9 mouse cellular contexts compared by ENCODE assay signal in genomic region chr14:39317424-39318110, GRCm38 (mm10).
DNase-seq lines count a peak whose midpoint lies in the region; ATAC-seq lines count a peak whose summit lies in the region.
"Had no signal": no experiment of that assay in that cellular context is flagged by ENCODE, and none has a peak within 500 bp of the region (broad histone marks: within the 10 kb centered on the region; RNA-seq: fewer than 3 reads in every experiment).

No protein-coding gene starts in this region.

- H3K4me2 ChIP-seq in midbrain, embryonic 13.5 days (replicated peaks) = no peak overlapping the region
- H3K4me2 ChIP-seq in midbrain, embryonic 11.5 days = no peak overlapping the region
- no peak overlapping the region for H3K4me2 ChIP-seq in forebrain, embryonic 16.5 days (ENCODE audit: low read length)
- H3K4me2 ChIP-seq in stomach, embryonic 16.5 days (ENCODE audit: low read depth, low read length) = no peak overlapping the region

- H3K4me1 ChIP-seq in midbrain, embryonic 13.5 days (replicated peaks) = no peaks in the 10 kb centered on the region
- H3K4me1 ChIP-seq in midbrain, embryonic 11.5 days (ENCODE audit: control insufficient read depth, insufficient read depth, low read length) = no peaks in the 10 kb centered on the region
- peaks cover 6% of the 10 kb centered on the region for H3K4me1 ChIP-seq in forebrain, embryonic 16.5 days (replicated peaks; ENCODE audit: control insufficient read depth, insufficient read depth, low read length)
- no peaks in the 10 kb centered on the region for H3K4me1 ChIP-seq in stomach, embryonic 16.5 days (ENCODE audit: control insufficient read depth, insufficient read depth, low read length)

- no peak for DNase-seq in midbrain, embryonic 11.5 days (ENCODE audit: low spot score, missing footprints)
- peak; percentile 9 to 38 for DNase-seq in left cerebral cortex, adult 8-10 months (ENCODE audit: low spot score in 2 of 2)
- DNase-seq in heart, adult 9 months (ENCODE audit: low spot score in 2 of 2) = no peak
- DNase-seq in heart, postnatal 4 days = no peak
- DNase-seq: liver, postnatal 0 days had no signal

- WGBS in midbrain, embryonic 13.5 days = 72% methylated on average over 4 of the region's 4 CpGs
- WGBS in midbrain, embryonic 11.5 days = 87% methylated on average over 4 of the region's 4 CpGs
- 23% methylated on average over 4 of the region's 4 CpGs for WGBS in forebrain, embryonic 16.5 days
- 60% methylated on average over 4 of the region's 4 CpGs for WGBS in stomach, embryonic 16.5 days

- H3K4me3 ChIP-seq in midbrain, embryonic 13.5 days (replicated peaks) = no peak overlapping the region
- H3K4me3 ChIP-seq in midbrain, embryonic 11.5 days (ENCODE audit: low read depth, low read length) = no peak overlapping the region
- no peak overlapping the region for H3K4me3 ChIP-seq in forebrain, embryonic 16.5 days (replicated peaks; ENCODE audit: low read length)
- H3K4me3 ChIP-seq in stomach, embryonic 16.5 days (replicated peaks; ENCODE audit: low read length) = no peak overlapping the region

- H3K9me3 ChIP-seq in midbrain, embryonic 13.5 days = no peaks in the 10 kb centered on the region
- no peaks in the 10 kb centered on the region for H3K9me3 ChIP-seq in midbrain, embryonic 11.5 days (ENCODE audit: control insufficient read depth, low read length)
- no peaks in the 10 kb centered on the region for H3K9me3 ChIP-seq in forebrain, embryonic 16.5 days (ENCODE audit: control insufficient read depth, low read length)
- no peaks in the 10 kb centered on the region for H3K9me3 ChIP-seq in stomach, embryonic 16.5 days (replicated peaks; ENCODE audit: control insufficient read depth, low read length)

- H3K36me3 ChIP-seq in midbrain, embryonic 13.5 days = no peaks in the 10 kb centered on the region
- H3K36me3 ChIP-seq in midbrain, embryonic 11.5 days (ENCODE audit: control insufficient read depth, insufficient read depth, low read length) = no peaks in the 10 kb centered on the region
- H3K36me3 ChIP-seq in forebrain, embryonic 16.5 days (ENCODE audit: control insufficient read depth, insufficient read depth) = no peaks in the 10 kb centered on the region
- no peaks in the 10 kb centered on the region for H3K36me3 ChIP-seq in stomach, embryonic 16.5 days (ENCODE audit: control insufficient read depth, insufficient read depth, low read length)

- H3K27me3 ChIP-seq in midbrain, embryonic 13.5 days = no peaks in the 10 kb centered on the region
- no peaks in the 10 kb centered on the region for H3K27me3 ChIP-seq in midbrain, embryonic 11.5 days (ENCODE audit: control insufficient read depth, insufficient read depth, low read length)
- H3K27me3 ChIP-seq in forebrain, embryonic 16.5 days (replicated peaks; ENCODE audit: control insufficient read depth, insufficient read depth, low read length) = no peaks in the 10 kb centered on the region
- H3K27me3 ChIP-seq in stomach, embryonic 16.5 days (ENCODE audit: control insufficient read depth, insufficient read depth, low read length) = no peaks in the 10 kb centered on the region

- no peak overlapping the region for H3K27ac ChIP-seq in midbrain, embryonic 13.5 days
- no peak overlapping the region for H3K27ac ChIP-seq in midbrain, embryonic 11.5 days (ENCODE audit: low read depth, low read length)
- H3K27ac ChIP-seq in forebrain, embryonic 16.5 days (ENCODE audit: low read length) = no peak overlapping the region
- no peak overlapping the region for H3K27ac ChIP-seq in stomach, embryonic 16.5 days (ENCODE audit: low read length)

- no peak overlapping the region for H3K9ac ChIP-seq in midbrain, embryonic 13.5 days (replicated peaks)
- H3K9ac ChIP-seq in midbrain, embryonic 11.5 days (ENCODE audit: low read length) = no peak overlapping the region
- H3K9ac ChIP-seq in forebrain, embryonic 16.5 days (replicated peaks; ENCODE audit: low read depth, low read length) = no peak overlapping the region
- no peak overlapping the region for H3K9ac ChIP-seq in stomach, embryonic 16.5 days (ENCODE audit: low read length)
- H3K9ac ChIP-seq: liver, postnatal 0 days had no signal

- peak; percentile 85 for ATAC-seq in midbrain, embryonic 13.5 days
- no peak for ATAC-seq in midbrain, embryonic 11.5 days (ENCODE audit: low FRiP score)
- ATAC-seq in forebrain, embryonic 16.5 days = peak; percentile 99
- peak; percentile 21; the same call in 1 of the 2 replicates for ATAC-seq in stomach, embryonic 16.5 days (ENCODE audit: insufficient read depth, low FRiP score)
- no peak for ATAC-seq in erythroblast, adult 5-6 weeks (replicated peaks; ENCODE audit: low FRiP score, poor library complexity, severe bottlenecking)
- ATAC-seq: liver, postnatal 0 days had no signal

Comparison
In these comparisons a context has a peak if more than half of its experiments do, and no peak if none do; other contexts are left out.
1. ATAC-seq: peak in midbrain, embryonic 13.5 days (single experiment), forebrain, embryonic 16.5 days (single experiment) and stomach, embryonic 16.5 days (single experiment); none in midbrain, embryonic 11.5 days (single experiment) and erythroblast, adult 5-6 weeks (single experiment).
2. DNase-seq: peak in left cerebral cortex, adult 8-10 months (2 of 2); none in midbrain, embryonic 11.5 days (single experiment), heart, adult 9 months (0 of 2) and heart, postnatal 4 days (single experiment).